Mouse (Mus musculus) ES-E14 (cell line): ENCODE data around the gene Tmtc4. TPM values are rescaled to one million over a fixed set of nuclear protein-coding genes. Genes with fewer than 3 reads are reported as not detected.

ENCODE experiments used
- DNase-seq: peaks from one replicate; pipeline ENCODE4 v3.0.0-alpha.2; 2013; ENCODE audit warnings: low read depth, low spot score
- H3K27ac ChIP-seq: 2 replicates; pipeline ENCODE4 v1.5.1; 2012; ENCODE audit warnings: low read depth, mild to moderate bottlenecking, low read length, moderate library complexity, mixed read lengths; ENCODE audit not compliant: poor library complexity, insufficient read depth, severe bottlenecking
- H3K36me3 ChIP-seq: 2 replicates; pipeline ENCODE4 v1.6.1; 2012; ENCODE audit warnings: mild to moderate bottlenecking, low read length, moderate library complexity, mixed read lengths; ENCODE audit not compliant: control insufficient read depth, poor library complexity, insufficient read depth, severe bottlenecking
- H3K4me1 ChIP-seq, 2 experiments: fragments of 150-350 bp in 1 of 2; sonication (generic) in 1 of 2; 2 replicates each; pipeline ENCODE4 v1.6.1; 2012; ENCODE audit warnings: low read length in 2 of 2, mild to moderate bottlenecking in 1 of 2, mixed read lengths in 1 of 2; ENCODE audit not compliant: control insufficient read depth in 2 of 2, insufficient read depth in 2 of 2, poor library complexity in 1 of 2
- H3K4me3 ChIP-seq, 2 experiments: fragments of 150-350 bp in 1 of 2; sonication (generic) in 1 of 2; 2 replicates each; pipeline ENCODE4 v1.5.1; 2012; ENCODE audit warnings: low read length in 2 of 2, low read depth in 1 of 2, mild to moderate bottlenecking in 1 of 2, mixed read lengths in 1 of 2; ENCODE audit not compliant: insufficient read depth in 1 of 2, poor library complexity in 1 of 2, severe bottlenecking in 1 of 2
- H3K9ac ChIP-seq: 2 replicates; pipeline ENCODE4 v1.6.1; 2012; ENCODE audit warnings: low read depth, mild to moderate bottlenecking, low read length, mixed read lengths; ENCODE audit not compliant: poor library complexity, insufficient read depth, severe bottlenecking
- H3K9me3 ChIP-seq: fragments of 150-350 bp; sonication (generic); 2 replicates; pipeline ENCODE4 v1.6.1; 2012; ENCODE audit warnings: low read depth, mild to moderate bottlenecking, low read length; ENCODE audit not compliant: control insufficient read depth, insufficient read depth
- CHD2 ChIP-seq: IDR thresholded peaks from 2 replicates; pipeline ENCODE4 v1.6.1; 2014; ENCODE audit warnings: mild to moderate bottlenecking, low read depth, low read length, inconsistent platforms
- HCFC1 ChIP-seq: IDR thresholded peaks from 2 replicates; pipeline ENCODE4 v1.6.1; 2012; ENCODE audit warnings: low read length, inconsistent platforms, borderline replicate concordance; ENCODE audit not compliant: insufficient read depth
- MAFK ChIP-seq: IDR thresholded peaks from 2 replicates; pipeline ENCODE4 v1.6.1; 2014; ENCODE audit warnings: mild to moderate bottlenecking, low read depth, low read length, inconsistent platforms; ENCODE audit not compliant: insufficient read depth
- ZC3H11A ChIP-seq: IDR thresholded peaks from 2 replicates; pipeline ENCODE4 v1.6.1; 2012; ENCODE audit warnings: low read depth, mild to moderate bottlenecking, inconsistent platforms, low read length, borderline replicate concordance
- ZNF384 ChIP-seq: IDR thresholded peaks from 2 replicates; pipeline ENCODE4 v1.6.1; 2012; ENCODE audit warnings: low read depth, low read length, inconsistent platforms
- in situ Hi-C, 2 experiments: fragments of 600-800 bp; cut with MboI; formaldehyde crosslinking; loops; one replicate each; pipeline ENCODE4 v1.15.1; 2025; ENCODE audit warnings: low sequenced_read_pairs in 2 of 2, inconsistent platforms in 1 of 2; ENCODE audit not compliant: unreplicated experiment in 2 of 2
- total RNA-seq: library from RNA; depleted of rRNA; stranded (reverse); fragments of 300-350 nt; gene quantifications from 2 replicates; pipeline ENCODE4 v1.2.3, GENCODE M21; 2012

Tmtc4 gene
- total RNA-seq, 1 experiment, result 9.6 TPM

GRCm38 (mm10) chr14:122951676-122952445, 32.0 kb downstream of the Tmtc4 start:
- H3K4me1 ChIP-seq, result no peaks in the 10 kb centered on the region
- no peaks in the 10 kb centered on the region for H3K9me3 ChIP-seq
- TF ChIP-seq MAFK (no peak), CHD2 (no peak), ZNF384 (no peak)
- no peak overlapping the region for H3K9ac ChIP-seq
- H3K4me3 ChIP-seq, result no peak overlapping the region
- no peak for DNase-seq
- H3K27ac ChIP-seq, result no peak overlapping the region
- H3K36me3 ChIP-seq, result no peaks in the 10 kb centered on the region
- in situ Hi-C loops, result no loop called here

GRCm38 (mm10) chr14:122950915-122951314, 32.9 kb downstream of the Tmtc4 start:
- in situ Hi-C loops, result no loop called here
- H3K4me3 ChIP-seq, result no peak overlapping the region
- no peak overlapping the region for H3K27ac ChIP-seq
- H3K9ac ChIP-seq, result no peak overlapping the region
- no peaks in the 10 kb centered on the region for H3K4me1 ChIP-seq
- TF ChIP-seq CHD2 (no peak), ZNF384 (no peak), ZC3H11A (no peak; the same call in 1 of the 2 replicates), MAFK (no peak), HCFC1 (no peak)
- no peak for DNase-seq
- H3K9me3 ChIP-seq, result no peaks in the 10 kb centered on the region
- no peaks in the 10 kb centered on the region for H3K36me3 ChIP-seq

- 0 out of 2 replicates have a peak, but pooled peaks cover 3% of the 10 kb centered on the region for H3K36me3 ChIP-seq
Measured at GRCm38 (mm10) chr14:122943475-122943853, 40.4 kb downstream of the Tmtc4 start.

GRCm38 (mm10) chr14:122942757-122943474, 40.9 kb downstream of the Tmtc4 start:
- Histone ChIP-seq H3K36me3 (0 out of 2 replicates have a peak, but pooled peaks cover 3% of the 10 kb centered on the region), H3K4me3 (no peak overlapping the region), H3K9me3 (no peaks in the 10 kb centered on the region), H3K27ac (no peak overlapping the region), H3K9ac (no peak overlapping the region), H3K4me1 (no peaks in the 10 kb centered on the region)
- no peak for DNase-seq
- in situ Hi-C loops, result no loop called here
- TF ChIP-seq ZNF384 (no peak), MAFK (no peak), HCFC1 (no peak), ZC3H11A (no peak), CHD2 (no peak)

More at GRCm38 (mm10) chr14:122943475-122943853, 40.4 kb downstream of the Tmtc4 start:
- in situ Hi-C loops, result no loop called here
- no peak for DNase-seq
- H3K4me1 ChIP-seq, result no peaks in the 10 kb centered on the region
- H3K4me3 ChIP-seq, result no peak overlapping the region
- no peak overlapping the region for H3K9ac ChIP-seq
- TF ChIP-seq MAFK, result no peak
- TF ChIP-seq ZNF384, result no peak
- TF ChIP-seq CHD2, result no peak
- TF ChIP-seq HCFC1, result no peak
- TF ChIP-seq ZC3H11A, result no peak
- H3K27ac ChIP-seq, result no peak overlapping the region
- no peaks in the 10 kb centered on the region for H3K9me3 ChIP-seq
